Mouse (Mus musculus) embryo, embryonic 10 days (tissue): ENCODE results near the gene H2-T22.

Experiments
- DNase-seq: peaks from one replicate; pipeline ENCODE4 v3.0.0-alpha.2; 2015; ENCODE audit warnings: low spot score

Gene H2-T22

DNA sequence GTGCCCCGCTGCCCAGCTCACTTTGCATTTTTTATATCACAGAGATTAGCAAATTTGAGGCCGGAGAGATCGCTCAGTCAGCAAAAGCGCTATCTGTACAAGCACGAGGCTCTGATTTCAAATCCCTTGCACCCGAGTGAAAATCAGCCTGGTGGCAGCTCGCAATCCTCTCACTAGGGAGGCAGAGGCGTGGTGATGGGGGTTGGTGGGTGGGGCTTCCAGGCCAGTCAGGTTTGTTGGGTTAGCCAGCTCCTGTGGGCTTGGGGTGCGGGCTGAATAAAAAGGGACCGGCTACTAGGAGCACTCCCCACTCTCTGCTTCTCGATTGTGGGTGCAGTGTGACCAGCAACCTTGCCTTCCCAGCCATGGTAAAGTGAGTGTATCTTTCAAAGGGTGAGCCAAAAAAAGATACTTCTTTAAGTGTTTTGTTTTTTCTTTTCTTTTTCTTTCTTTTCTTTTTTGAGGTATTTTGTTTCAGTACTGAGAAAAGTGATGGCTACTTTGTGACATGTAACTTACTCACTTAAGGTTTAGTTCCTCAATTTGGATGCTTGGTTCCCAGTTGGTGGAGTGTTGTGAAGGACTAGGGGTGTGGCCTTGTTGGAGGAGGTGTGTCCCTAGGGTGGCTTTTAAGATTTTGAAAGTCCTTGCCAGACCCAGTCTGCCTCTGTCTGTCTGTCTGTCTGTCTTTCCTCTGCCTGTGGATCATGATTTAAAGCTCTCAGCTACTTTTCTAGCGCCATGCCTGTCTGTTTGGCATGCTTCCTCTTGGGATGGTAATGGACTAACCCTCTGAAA lies 44.6 kb downstream of the H2-T22 start:
- no peak for DNase-seq

DNA sequence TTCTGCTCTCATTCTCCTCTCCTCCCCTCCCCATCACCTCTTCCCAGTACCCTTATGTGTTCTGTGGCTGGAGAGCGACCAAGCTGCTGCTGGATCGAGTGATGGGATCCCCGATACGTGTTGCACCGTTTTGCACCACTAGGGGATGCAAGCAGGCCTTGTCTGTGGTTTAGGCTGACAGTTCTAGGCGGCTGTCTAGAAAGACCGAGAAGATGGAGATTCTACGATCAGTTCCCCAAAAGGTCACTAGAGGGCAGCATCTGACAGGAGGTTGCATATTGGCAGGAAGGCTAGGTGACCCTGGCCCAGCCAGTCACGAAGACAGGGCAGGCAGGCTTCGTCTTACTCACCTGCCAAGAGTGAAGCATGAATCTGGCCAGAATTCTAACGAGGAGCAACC lies 45.6 kb downstream of the H2-T22 start:
- peak; percentile 96 for DNase-seq

DNA sequence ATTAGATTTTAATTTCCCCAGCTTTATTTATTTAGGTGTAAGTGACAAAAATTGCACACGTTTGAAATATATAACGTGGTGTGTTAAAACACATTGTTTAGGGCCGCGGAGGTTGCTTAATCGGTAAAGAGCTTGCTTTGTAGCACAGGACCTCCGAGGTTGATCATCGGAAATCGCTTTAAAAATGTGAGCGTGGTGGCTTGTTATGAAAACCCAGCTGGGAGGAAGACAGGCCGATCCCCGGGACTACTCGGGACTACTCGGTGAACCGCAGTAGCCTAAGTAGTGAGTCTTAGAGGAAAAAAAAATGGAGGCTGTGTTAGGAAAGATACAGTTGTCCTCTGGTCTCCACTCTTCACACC lies 47.7 kb downstream of the H2-T22 start:
- DNase-seq: peak; percentile 30

DNA sequence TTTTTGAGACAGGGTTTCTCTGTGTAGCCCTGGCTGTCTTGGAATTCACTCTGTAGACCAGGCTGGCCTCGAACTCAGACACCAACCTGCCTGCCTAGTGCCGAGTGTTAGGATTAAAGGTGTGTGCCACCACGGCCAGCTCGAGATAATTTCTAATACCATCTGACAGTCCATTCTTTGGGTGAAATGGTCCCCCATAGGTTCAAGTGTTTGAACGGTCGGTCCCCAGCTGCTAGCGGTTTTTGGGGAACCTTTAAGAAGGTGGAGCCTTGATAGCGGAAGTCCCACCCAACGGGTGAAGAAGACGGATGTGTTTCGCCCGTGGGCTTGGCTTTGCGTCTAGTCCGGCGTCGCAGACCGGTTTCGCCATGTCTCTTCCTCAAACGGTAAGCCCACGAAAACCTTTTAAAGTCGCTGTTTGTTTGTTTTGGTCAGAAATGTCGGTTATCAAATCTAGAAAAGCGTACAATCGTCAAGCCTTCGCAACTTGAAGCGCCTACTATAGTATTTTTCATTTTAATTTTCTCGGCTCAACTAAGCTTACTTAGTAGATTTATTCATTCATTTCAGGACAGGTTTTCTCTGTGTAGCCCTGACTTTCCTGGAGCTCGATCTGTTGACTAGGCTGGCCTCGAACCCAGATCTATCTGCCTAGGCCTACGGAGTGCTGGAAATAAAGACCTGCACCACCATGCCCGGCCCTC lies 48.2 kb downstream of the H2-T22 start:
- peak; percentile 92 for DNase-seq

DNA sequence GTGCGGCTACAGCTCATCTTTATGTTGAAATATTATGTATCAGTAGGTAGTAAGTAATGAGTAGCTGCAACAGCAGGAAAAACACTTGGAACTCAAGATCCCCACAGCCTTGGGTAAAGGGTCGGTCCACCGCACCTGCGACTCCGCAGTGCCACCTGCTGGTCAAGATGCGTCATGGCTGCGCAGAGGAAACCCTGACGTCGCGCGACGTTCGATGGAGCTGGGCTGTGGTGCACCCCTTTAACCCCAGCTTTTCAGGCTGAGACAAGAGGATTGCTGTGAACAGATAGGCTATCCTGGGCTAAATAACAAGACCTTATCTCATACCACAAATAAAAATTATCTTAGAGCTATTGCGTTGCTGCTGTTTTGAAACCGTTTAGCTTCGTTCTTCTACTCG lies 48.9 kb downstream of the H2-T22 start:
- peak; percentile 94 for DNase-seq

DNA sequence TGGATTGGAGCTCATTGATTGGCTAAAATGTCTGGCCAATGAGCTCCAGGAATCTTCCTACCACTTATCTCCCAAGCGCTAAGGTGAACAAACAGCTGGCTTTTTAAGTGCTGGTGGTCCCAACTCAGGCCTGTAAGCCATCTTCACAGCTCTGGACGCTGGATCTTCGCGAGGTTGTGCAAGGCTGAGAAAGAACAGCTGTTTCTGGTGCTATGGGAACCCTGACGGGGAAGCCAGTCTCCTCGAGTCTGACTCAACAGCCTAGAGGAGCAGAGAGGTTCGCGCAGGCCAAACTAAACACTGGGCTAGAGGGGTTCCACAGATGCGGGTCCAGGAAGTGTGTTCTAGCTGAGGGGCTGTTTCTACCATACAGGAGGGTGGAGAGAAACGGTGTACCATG lies 50.8 kb downstream of the H2-T22 start:
- DNase-seq: no peak
